Mouse (Mus musculus): ENCODE results near the gene Ahdc1.

DNA sequence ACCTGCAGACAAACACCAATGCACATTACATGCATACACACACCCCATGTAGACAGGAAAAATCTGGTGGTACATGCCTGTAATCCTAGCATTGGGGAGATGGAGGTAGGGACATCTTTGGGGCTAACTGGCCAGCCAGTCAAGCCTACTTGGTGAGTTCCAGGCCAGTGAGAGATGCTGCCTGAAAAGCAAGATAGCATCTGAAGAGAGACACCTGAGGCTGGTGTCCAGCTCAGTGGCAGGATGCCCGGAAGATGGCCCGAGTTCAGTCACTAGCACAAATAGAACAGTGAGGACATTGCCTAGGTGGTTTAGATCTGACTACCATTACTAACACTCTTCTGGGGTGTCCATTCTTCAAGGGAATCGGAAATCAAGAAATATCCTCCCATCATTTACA, 69.8 kb downstream of the Ahdc1 start:
- TF ChIP-seq E2F4 (IDR thresholded peaks at IDR 0.05; ENCODE audit: insufficient read depth) (no peak), USF1 (IDR thresholded peaks at IDR 0.05; ENCODE audit: low read depth) (no peak), TCF3 (IDR thresholded peaks at IDR 0.05; ENCODE audit: insufficient read length, low read depth) (no peak), POLR2A (IDR thresholded peaks at IDR 0.05; ENCODE audit: insufficient read length, low read depth) (no peak), MYOG (IDR thresholded peaks at IDR 0.05; ENCODE audit: control insufficient read depth in 1 of 3, insufficient read depth in 1 of 3, insufficient read length in 2 of 3, low read depth in 2 of 3) (no peak)

All from myocyte (in vitro differentiated cells).